Mouse (Mus musculus) thymus, adult 2 months (tissue): Measurements from ENCODE around the gene Tpr.

Experiments used
- CTCF ChIP-seq: fragments of 200-500 bp; IDR thresholded peaks from 2 replicates; pipeline ENCODE4 v1.5.1; 2012; ENCODE audit warnings: mild to moderate bottlenecking, control low read depth, low read length, moderate library complexity, borderline replicate concordance; ENCODE audit not compliant: control insufficient read depth, poor library complexity, insufficient read depth; ENCODE audit errors: extremely low read depth
- POLR2A ChIP-seq: fragments of 200-500 bp; IDR thresholded peaks from 2 replicates; pipeline ENCODE4 v1.6.1; 2012; ENCODE audit warnings: mild to moderate bottlenecking, low read length, control low read depth, moderate library complexity; ENCODE audit not compliant: control insufficient read depth, poor library complexity, insufficient read depth; ENCODE audit errors: extremely low read depth

DNA sequence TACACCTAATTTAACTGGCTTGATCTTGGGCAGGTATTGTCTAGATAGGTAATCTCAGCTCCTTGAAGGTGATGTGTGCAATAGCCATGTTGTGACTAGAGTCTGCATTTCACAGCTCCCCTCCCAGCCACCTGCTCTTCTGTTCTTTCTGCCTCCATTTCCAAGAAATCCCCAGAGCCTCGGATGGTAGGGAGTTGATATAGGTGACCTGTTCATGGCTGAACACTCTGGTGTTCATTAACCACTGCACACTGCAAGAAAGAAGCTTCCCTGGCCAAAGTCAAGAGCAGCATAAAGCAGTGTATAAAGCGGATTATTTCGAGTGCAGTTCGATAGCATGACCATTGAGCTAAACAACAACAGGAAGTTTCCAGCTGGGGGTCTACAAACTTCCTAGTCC lies 25.8 kb downstream of the Tpr start:
- TF ChIP-seq POLR2A (no peak), CTCF (no peak)
